Mouse (Mus musculus): ENCODE results near the gene St6galnac4. TPM values are rescaled to one million over a fixed set of nuclear protein-coding genes. Genes with fewer than 3 reads are reported as not detected.

The St6galnac4 gene
- 34.8 and 36.5 TPM in 2 replicates for polyA plus RNA-seq (2015; fragmentation: Nextera tagmentation; extraction: Ambion mirVana)

- Histone ChIP-seq H3K9me3 (replicated peaks) (no peaks in the 10 kb centered on the region), H3K9ac (peak within 1 kb of the TSS; percentile 68), H3K27me3 (peaks cover 9% of the 10 kb centered on the region; the same call in 1 of the 2 replicates), H3K36me3 (0 out of 2 replicates have a peak, but pooled peaks cover 7% of the 10 kb centered on the region), H3K27ac (replicated peaks) (peak within 1 kb of the TSS; percentile 65), H3K4me2 (replicated peaks) (peak within 1 kb of the TSS; percentile 76), H3K4me3 (replicated peaks) (peak within 1 kb of the TSS; percentile 64), H3K4me1 (peaks cover 40% of the 10 kb centered on the region)
- ATAC-seq (ENCODE audit: insufficient number of reproducible peaks, low FRiP score, low TSS enrichment, low read depth): peak; percentile 92
- under 1% methylated on average over 38 of the region's 38 CpGs for WGBS
These were observed at the start of gene St6galnac4 for GRCm38 (mm10) chr2:32586871-32587351. St6galnac4 (plus strand) TSS chr2:32587095.

GRCm38 (mm10) chr2:32537360-32537905, 49.5 kb upstream of the St6galnac4 start:
- peak overlapping the region; percentile 95 for H3K27ac ChIP-seq (replicated peaks)
- peak overlapping the region; percentile 62 for H3K9ac ChIP-seq
- no peaks in the 10 kb centered on the region for H3K36me3 ChIP-seq
- H3K4me3 ChIP-seq (replicated peaks): peak overlapping the region; percentile 62
- WGBS: 7% methylated on average over 9 of the region's 9 CpGs
- no peak for ATAC-seq (ENCODE audit: insufficient number of reproducible peaks, low FRiP score, low TSS enrichment, low read depth)
- H3K4me2 ChIP-seq (replicated peaks): peak overlapping the region; percentile 74
- H3K9me3 ChIP-seq (replicated peaks): no peaks in the 10 kb centered on the region
- H3K27me3 ChIP-seq: no peaks in the 10 kb centered on the region
- peaks cover 77% of the 10 kb centered on the region for H3K4me1 ChIP-seq

- peaks cover 82% of the 10 kb centered on the region for H3K4me1 ChIP-seq
- no peaks in the 10 kb centered on the region for H3K9me3 ChIP-seq (replicated peaks)
- H3K36me3 ChIP-seq: no peaks in the 10 kb centered on the region
- peak overlapping the region; percentile 74 for H3K4me2 ChIP-seq (replicated peaks)
- H3K9ac ChIP-seq: peak overlapping the region; percentile 62; the same call in 1 of the 2 replicates
- H3K27ac ChIP-seq (replicated peaks): peak overlapping the region; percentile 95
- H3K27me3 ChIP-seq: no peaks in the 10 kb centered on the region
- WGBS: 49% methylated on average over 5 of the region's 5 CpGs
- ATAC-seq (ENCODE audit: insufficient number of reproducible peaks, low FRiP score, low TSS enrichment, low read depth): no peak
- peak overlapping the region; percentile 62 for H3K4me3 ChIP-seq (replicated peaks)
These were observed 49.0 kb upstream of the St6galnac4 start for GRCm38 (mm10) chr2:32537941-32538340.

- peak overlapping the region; percentile 62; the same call in 1 of the 2 replicates for H3K4me3 ChIP-seq (replicated peaks)
- no peaks in the 10 kb centered on the region for H3K9me3 ChIP-seq (replicated peaks)
- no peaks in the 10 kb centered on the region for H3K36me3 ChIP-seq
- peak overlapping the region; percentile 74 for H3K4me2 ChIP-seq (replicated peaks)
- peak overlapping the region; percentile 95 for H3K27ac ChIP-seq (replicated peaks)
- no peak for ATAC-seq (ENCODE audit: insufficient number of reproducible peaks, low FRiP score, low TSS enrichment, low read depth)
- 50% methylated on average over 4 of the region's 4 CpGs for WGBS
- H3K27me3 ChIP-seq: no peaks in the 10 kb centered on the region
- peaks cover 84% of the 10 kb centered on the region for H3K4me1 ChIP-seq
- H3K9ac ChIP-seq: no peak overlapping the region
These were observed 48.4 kb upstream of the St6galnac4 start for GRCm38 (mm10) chr2:32538461-32538860.

GRCm38 (mm10) chr2:32539452-32539981, 47.4 kb upstream of the St6galnac4 start:
- no peak overlapping the region for H3K9ac ChIP-seq
- H3K36me3 ChIP-seq: peaks cover under 1% of the 10 kb centered on the region; the same call in 1 of the 2 replicates

GRCm38 (mm10) chr2:32541333-32541908, 45.5 kb upstream of the St6galnac4 start:
- no peaks in the 10 kb centered on the region for H3K9me3 ChIP-seq (replicated peaks)
- H3K27ac ChIP-seq (replicated peaks): peak overlapping the region; percentile 35; the same call in 1 of the 2 replicates
- no peaks in the 10 kb centered on the region for H3K27me3 ChIP-seq
- WGBS: 88% methylated on average over 2 of the region's 2 CpGs
- no peak overlapping the region for H3K4me2 ChIP-seq (replicated peaks)
- H3K36me3 ChIP-seq: peaks cover 6% of the 10 kb centered on the region; the same call in 1 of the 2 replicates
- ATAC-seq (ENCODE audit: insufficient number of reproducible peaks, low FRiP score, low TSS enrichment, low read depth): no peak
- H3K4me3 ChIP-seq (replicated peaks): no peak overlapping the region
- H3K4me1 ChIP-seq: peaks cover 74% of the 10 kb centered on the region
- no peak overlapping the region for H3K9ac ChIP-seq

More at GRCm38 (mm10) chr2:32539452-32539981, 47.4 kb upstream of the St6galnac4 start:
- H3K4me2 ChIP-seq (replicated peaks): peak overlapping the region; percentile 8; the same call in 1 of the 2 replicates
- H3K27me3 ChIP-seq: no peaks in the 10 kb centered on the region
- peaks cover 74% of the 10 kb centered on the region for H3K4me1 ChIP-seq
- peak overlapping the region; percentile 95 for H3K27ac ChIP-seq (replicated peaks)
- H3K4me3 ChIP-seq (replicated peaks): no peak overlapping the region
- H3K9me3 ChIP-seq (replicated peaks): no peaks in the 10 kb centered on the region
- 73% methylated on average over 14 of the region's 14 CpGs for WGBS
- no peak for ATAC-seq (ENCODE audit: insufficient number of reproducible peaks, low FRiP score, low TSS enrichment, low read depth)

- Histone ChIP-seq H3K36me3 (peaks cover 6% of the 10 kb centered on the region; the same call in 1 of the 2 replicates), H3K9ac (no peak overlapping the region), H3K4me1 (peaks cover 70% of the 10 kb centered on the region), H3K4me2 (replicated peaks) (no peak overlapping the region), H3K9me3 (replicated peaks) (no peaks in the 10 kb centered on the region), H3K4me3 (replicated peaks) (no peak overlapping the region), H3K27ac (replicated peaks) (peak overlapping the region; percentile 35; the same call in 1 of the 2 replicates), H3K27me3 (no peaks in the 10 kb centered on the region)
- 67% methylated on average over 4 of the region's 4 CpGs for WGBS
- no peak for ATAC-seq (ENCODE audit: insufficient number of reproducible peaks, low FRiP score, low TSS enrichment, low read depth)
These were observed 44.8 kb upstream of the St6galnac4 start for GRCm38 (mm10) chr2:32541986-32542573.

- no peak overlapping the region for H3K4me3 ChIP-seq (replicated peaks)
- no peak for ATAC-seq (ENCODE audit: insufficient number of reproducible peaks, low FRiP score, low TSS enrichment, low read depth)
- H3K9me3 ChIP-seq (replicated peaks): no peaks in the 10 kb centered on the region
- H3K4me1 ChIP-seq: peaks cover 70% of the 10 kb centered on the region
- peaks cover 6% of the 10 kb centered on the region; the same call in 1 of the 2 replicates for H3K36me3 ChIP-seq
- H3K27ac ChIP-seq (replicated peaks): no peak overlapping the region
- H3K4me2 ChIP-seq (replicated peaks): no peak overlapping the region
- 72% methylated on average over 3 of the region's 3 CpGs for WGBS
- H3K27me3 ChIP-seq: no peaks in the 10 kb centered on the region
- no peak overlapping the region for H3K9ac ChIP-seq
These were observed 43.9 kb upstream of the St6galnac4 start for GRCm38 (mm10) chr2:32543031-32543449.

GRCm38 (mm10) chr2:32546951-32547350, 39.9 kb upstream of the St6galnac4 start:
- H3K4me1 ChIP-seq: peaks cover 72% of the 10 kb centered on the region

GRCm38 (mm10) chr2:32547380-32547779, 39.5 kb upstream of the St6galnac4 start:
- no peak overlapping the region for H3K4me2 ChIP-seq (replicated peaks)
- H3K27me3 ChIP-seq: no peaks in the 10 kb centered on the region
- WGBS: 85% methylated on average over 5 of the region's 5 CpGs
- no peaks in the 10 kb centered on the region for H3K9me3 ChIP-seq (replicated peaks)
- peaks cover 6% of the 10 kb centered on the region; the same call in 1 of the 2 replicates for H3K36me3 ChIP-seq
- no peak overlapping the region for H3K4me3 ChIP-seq (replicated peaks)
- no peak overlapping the region for H3K27ac ChIP-seq (replicated peaks)
- H3K4me1 ChIP-seq: peaks cover 73% of the 10 kb centered on the region
- no peak overlapping the region for H3K9ac ChIP-seq
- ATAC-seq (ENCODE audit: insufficient number of reproducible peaks, low FRiP score, low TSS enrichment, low read depth): no peak

More at GRCm38 (mm10) chr2:32546951-32547350, 39.9 kb upstream of the St6galnac4 start:
- H3K4me3 ChIP-seq (replicated peaks): no peak overlapping the region
- no peaks in the 10 kb centered on the region for H3K9me3 ChIP-seq (replicated peaks)
- H3K4me2 ChIP-seq (replicated peaks): no peak overlapping the region
- ATAC-seq (ENCODE audit: insufficient number of reproducible peaks, low FRiP score, low TSS enrichment, low read depth): no peak
- no peak overlapping the region for H3K9ac ChIP-seq
- WGBS: 69% methylated on average over 1 of the region's 1 CpGs
- no peak overlapping the region; the same call in 1 of the 2 replicates for H3K27ac ChIP-seq (replicated peaks)
- no peaks in the 10 kb centered on the region for H3K27me3 ChIP-seq
- peaks cover 6% of the 10 kb centered on the region; the same call in 1 of the 2 replicates for H3K36me3 ChIP-seq
